Mouse (Mus musculus): Measurements from ENCODE around the gene Scamp4.
A peak's percentile ranks its signal among the peaks of the same experiment; 100 is the strongest.

The Scamp4 gene

DNA sequence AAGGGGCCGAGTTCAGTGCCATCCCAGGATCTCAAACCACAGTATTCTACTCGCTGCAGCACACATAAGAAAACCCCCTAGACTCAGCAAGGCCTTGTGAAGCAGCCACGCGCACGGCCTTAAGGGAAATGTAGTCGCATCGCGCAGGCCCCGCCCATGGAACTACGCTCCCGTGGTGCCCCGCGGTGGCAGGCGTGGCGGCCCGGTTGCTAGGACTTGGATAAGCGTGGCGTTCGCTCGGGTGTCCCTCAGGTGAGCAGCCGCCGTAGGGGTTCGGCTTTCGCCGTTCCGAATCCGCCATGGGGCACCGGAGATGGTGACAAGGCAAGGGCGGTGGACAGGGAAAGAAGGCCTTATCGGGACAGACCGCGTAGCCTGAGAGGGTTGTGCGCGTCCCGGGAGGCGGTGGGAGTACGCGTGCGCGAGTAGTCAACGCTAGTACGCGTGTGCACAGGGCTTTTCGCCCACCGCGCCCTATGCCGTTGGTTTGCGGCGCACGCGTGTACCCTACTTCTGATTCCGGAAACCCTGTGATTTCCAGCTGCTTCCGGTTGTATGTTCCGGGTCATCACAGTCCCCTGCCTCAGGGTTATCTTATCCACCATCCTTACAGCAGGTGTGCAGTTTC, at the start of gene Scamp4, which contains the start of gene Adat3:
TSS of gene Scamp4 (plus strand) at position 175 of the 628 bp plus-strand sequence.
TSS of gene Adat3 (plus strand) at position 183 of the 628 bp plus-strand sequence.
- DNase-seq, result peak; percentile 95 to 96

GRCm38 (mm10) chr10:80553575-80553974, 49.1 kb upstream of the Scamp4 start:
- no peak for DNase-seq

GRCm38 (mm10) chr10:80553997-80554396, 48.7 kb upstream of the Scamp4 start:
- DNase-seq, result no peak

DNA sequence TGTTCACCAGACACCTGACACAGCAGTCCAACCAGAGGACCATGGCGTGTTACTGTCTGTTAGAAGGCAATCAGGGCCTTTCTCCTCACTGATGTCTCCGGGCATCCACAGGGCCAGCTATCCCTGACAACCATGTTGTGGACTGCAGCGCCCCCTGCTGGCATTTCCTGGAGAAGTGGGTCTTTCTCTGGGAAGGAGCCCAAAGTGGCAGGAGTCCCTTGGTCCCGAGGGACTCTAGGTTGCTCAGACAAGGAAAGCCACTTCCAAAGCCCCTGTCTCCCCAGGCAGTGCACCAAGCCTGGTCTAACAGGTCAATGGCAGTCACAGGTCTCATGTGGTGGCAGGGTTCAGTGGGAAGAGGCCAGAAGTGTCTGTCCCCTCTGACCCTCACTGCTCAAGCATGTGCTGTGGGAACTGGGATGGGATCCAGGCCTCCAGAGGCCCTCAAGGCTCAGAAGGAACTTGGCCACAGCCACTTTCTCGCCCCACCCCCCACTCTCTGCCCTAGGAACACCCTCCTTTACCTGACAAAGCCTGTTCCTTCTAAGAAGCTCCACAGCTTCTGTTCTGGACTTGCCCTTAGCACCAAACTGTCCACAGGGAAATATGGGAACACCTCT, 45.2 kb upstream of the Scamp4 start:
- DNase-seq, result peak; percentile 82 to 86

DNA sequence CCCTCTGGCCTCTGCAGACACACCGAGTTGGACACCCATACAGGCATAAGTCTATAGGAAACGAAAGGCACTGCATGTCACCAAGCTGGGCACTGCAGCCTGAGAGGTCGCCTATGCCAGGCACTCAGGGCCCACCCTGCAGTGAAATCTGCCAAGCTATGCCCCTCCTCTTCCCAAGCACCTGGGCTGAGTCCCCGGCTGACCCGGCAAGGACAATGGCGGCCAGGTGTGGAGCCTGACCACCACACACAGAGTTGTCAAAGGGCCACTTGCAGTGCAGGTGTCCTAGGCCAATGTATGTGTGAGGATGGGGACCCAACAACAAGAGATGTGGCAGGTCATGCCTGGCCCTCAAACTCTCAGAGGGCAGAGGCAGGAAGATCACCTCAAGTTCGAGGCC, 43.2 kb upstream of the Scamp4 start:
- DNase-seq, result no peak

DNA sequence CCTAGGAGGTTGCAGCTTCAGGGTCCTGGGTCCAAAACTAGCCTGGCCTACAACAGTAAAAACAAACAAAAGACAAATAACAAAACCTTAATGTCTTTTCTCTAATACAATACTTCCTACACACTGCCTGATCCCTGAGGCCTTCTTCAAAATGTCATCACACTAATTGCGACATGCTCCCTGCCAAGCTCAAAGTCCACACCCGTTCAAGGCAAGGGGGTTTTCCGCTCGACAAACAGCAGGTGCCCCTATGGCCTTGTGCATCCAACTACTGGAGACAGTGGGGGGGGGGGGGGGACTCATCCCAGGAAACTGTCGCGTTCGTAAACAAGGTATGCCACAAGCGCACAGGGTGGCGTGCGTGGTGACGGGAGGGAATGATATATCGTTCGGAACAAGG, 42.1 kb upstream of the Scamp4 start:
- DNase-seq, result no peak

GRCm38 (mm10) chr10:80561116-80561944, 41.3 kb upstream of the Scamp4 start, which contains the start of gene Rexo1:
Rexo1 (minus strand) TSS chr10:80561560.
- peak; percentile 94 to 95 for DNase-seq

DNA sequence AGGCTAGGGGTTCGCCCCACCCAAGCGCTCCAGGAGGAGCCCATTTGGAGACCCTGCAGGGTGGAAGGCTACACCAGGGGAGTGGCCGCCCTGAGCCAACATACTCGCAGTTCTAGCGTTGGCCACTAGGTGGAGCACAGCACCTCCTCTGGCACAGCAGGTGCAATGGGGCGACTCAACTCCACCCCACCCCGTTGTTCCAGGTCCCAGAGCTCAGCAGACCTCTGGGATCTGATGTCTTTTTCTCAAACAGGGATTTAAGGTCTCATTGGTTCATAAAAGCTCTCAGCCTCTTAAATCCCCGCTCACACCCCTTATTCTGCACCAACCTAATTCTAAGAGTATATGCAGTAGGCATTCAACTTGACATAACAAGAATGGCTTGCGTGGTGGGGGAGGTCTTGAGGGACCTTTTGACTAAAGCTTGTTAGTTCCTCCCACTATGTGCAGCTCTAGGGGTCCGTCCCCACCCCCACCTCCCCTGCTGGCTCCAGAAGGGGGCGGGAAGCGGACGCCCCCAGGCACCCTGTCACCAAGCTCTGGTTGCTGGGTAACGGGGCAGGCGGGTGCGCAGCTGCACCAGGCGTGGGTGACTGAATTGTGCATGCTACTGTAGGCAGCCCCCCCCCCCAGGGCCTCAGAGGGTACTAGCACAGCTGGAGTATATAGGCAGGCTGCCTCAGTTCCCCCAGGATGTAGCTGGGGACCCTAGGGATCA, 36.1 kb upstream of the Scamp4 start:
- peak; percentile 79 to 90 for DNase-seq

GRCm38 (mm10) chr10:80568876-80569275, 33.8 kb upstream of the Scamp4 start:
- no peak for DNase-seq

- peak; percentile 84 to 86 for DNase-seq
Observed at GRCm38 (mm10) chr10:80569664-80570066, 33.0 kb upstream of the Scamp4 start.

DNA sequence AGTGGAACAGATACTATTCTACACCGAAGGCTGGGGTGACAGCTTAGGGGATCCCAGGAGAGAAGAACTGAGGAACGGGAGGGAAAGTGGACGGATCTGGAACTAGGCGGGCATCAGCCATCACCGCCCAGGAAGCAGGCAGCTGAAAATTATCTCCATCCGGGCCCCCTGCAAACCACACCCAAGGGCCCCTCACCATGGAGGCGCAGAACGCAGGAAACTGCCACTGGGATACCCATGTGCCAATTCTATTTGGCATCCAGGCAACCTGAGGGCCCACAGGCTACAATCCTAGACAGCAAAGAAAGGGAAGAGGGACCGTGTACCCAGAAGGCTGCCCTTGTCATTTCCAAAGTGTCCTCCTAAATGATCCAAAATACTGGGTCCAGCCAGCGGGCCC, 32.3 kb upstream of the Scamp4 start:
- no peak for DNase-seq

GRCm38 (mm10) chr10:80570871-80571836, 31.5 kb upstream of the Scamp4 start:
- DNase-seq, result peak; percentile 43 to 53

DNA sequence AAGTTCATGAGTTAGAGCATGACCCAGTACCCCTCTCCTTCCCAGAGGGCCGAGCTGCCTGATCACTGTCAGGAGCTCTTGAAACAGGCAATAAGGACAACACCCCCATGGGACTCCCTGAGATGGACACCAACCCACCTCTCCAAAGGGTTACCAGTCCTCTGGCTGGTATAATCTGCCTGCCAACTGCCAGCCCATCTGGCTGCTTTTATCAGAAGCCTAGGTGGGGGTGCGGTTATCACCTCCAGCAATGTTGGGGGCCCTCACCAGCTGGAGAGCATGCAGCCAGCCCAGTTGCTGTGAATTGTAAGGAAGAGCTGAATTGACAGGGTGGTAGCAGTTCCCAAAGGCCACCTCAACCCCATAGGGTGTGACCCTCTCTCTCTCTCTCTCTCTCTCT, 30.2 kb upstream of the Scamp4 start:
- no peak for DNase-seq

DNA sequence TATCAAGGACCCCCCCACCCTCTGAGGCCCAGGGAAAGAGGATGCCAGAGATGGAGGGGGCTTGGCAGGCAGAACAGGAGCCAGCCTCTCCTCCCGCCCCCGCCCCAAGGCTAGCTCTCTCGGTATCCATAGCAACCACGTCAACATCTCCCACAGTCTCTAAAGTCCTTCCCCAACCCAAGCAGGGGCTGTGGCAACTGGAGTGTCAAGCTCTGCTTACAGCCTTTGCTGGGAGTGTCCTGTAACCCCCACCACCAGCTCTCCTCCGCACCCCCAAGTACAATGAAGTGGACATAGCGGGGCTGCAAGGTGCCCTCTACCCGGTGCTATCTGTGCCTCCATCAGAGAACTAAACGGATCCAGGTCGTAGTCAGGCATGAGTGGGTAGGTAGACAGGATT, 28.7 kb upstream of the Scamp4 start:
- DNase-seq, result no peak

- DNase-seq, result no peak
Observed at GRCm38 (mm10) chr10:80574896-80575295, 27.8 kb upstream of the Scamp4 start.

GRCm38 (mm10) chr10:80575925-80576324, 26.7 kb upstream of the Scamp4 start:
- DNase-seq, result no peak

DNA sequence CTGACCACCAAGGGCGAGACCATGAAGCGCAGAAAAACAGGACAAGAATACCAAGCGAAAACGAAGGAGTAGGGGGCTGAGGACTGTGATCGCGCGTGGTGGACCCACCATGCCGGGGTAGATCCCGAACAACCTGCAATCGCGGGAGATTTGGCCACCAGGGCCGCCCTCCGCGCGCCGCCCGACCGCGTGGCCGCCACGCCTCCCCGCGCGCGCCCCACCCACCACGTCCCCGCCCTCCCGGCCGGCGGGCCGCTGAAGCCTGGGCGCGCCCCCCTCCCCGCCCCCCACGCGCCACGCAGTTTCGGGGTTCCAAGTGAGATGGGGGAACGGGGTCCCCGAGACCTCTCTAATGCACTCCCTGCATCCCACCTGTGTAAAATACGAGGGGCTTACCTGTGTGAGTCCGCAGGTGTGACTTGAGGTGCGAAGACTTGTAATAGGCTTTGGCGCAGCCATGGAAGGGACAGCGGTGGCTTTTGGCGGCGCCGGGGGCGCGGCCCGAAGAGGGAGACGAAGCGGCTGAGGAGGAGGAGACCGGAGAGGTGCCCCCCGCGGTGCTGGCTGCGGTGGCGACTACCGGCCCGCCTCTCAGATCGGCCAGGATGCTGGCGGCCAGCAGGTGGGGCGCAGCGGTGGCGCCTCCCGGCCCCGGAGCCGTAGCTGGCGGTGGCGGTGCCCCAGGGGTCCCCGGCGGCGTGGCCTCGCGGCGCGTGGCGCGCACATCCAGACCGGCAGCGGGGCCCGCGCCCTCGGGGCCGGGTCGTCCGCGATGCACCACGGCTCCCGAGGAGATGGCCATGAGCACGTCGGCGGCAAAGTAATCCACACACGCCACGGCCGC, 26.1 kb upstream of the Scamp4 start:
- DNase-seq, result peak; percentile 75 to 78

DNA sequence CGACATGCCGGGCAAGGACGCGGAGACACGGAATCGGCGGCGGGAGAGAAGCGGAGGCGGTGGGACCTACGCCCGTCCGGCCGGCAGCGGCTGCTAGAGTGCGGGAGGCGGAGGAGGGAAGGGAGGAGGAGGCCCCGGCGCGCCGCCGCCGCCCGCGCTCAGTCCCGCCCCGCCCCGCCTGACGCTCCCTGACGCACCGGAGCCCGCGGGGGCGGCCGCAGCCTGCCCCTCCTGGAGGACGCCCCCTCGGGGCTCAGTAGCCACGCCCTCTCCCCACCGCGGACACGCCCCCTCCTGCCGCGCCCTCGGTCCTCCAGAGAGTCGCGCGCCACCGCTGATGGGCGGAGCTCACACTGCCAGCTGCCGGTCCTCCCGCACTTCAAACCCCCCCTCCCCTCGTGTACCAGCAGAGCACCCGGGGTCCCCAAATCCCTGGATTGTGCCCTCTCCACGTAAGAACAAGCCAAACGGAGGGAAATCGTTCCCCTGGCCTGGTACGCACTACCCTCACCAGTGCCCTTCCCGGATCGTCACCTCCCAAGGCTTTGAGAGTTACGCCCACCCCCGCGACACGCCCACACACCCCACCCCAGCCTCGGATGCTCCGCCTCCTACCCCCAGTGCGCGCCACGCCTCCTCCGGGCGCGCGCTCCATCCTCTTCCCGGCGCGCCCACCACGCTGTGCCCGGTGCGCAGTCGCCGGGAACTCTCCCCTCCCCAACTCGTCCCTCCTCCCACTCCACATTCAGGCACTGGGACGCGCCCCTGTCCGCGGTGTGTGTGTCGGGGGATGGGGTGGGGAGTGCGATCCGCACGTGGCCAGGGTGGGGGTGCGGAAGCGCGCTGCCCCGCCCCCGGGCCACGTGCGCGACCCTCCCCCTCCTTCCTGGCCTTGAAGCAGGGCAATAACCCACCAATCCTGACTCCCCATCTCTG, 25.2 kb upstream of the Scamp4 start, which contains the start of gene Klf16:
TSS of gene Klf16 (minus strand) at position 127 of the 936 bp plus-strand sequence.
- DNase-seq, result peak; percentile 99

DNA sequence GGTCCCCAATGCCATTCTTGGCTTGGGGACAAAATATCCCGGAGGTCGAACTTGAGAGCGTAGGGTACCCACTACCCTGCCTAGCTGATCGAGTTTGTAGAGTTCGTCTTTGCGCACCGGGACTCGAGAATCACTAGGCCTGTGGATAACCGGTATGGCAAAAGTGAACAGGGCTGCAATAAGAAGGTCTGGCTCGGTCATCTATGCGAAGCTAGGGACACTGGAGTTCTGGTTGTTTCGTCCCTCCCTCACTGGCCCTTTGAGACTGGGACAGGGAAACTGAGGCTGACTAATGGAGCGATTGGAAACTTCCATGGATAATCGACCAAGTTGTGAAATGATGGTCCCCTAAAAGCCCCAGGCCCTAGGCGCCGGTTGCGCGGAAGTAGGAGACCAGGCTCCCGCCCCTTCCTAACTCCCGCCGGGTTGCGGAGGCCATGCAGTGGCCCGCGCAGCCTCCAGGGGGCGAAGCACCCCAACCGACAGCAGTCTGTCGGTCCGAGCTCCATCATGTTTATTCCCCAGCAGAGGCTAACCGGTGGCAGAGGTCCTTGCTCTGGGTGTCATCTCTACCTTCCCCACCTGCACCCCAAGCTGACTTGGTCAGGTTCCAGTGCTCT, 24.4 kb upstream of the Scamp4 start:
- DNase-seq, result peak; percentile 90 to 93

Data from lung, postnatal 4 days (tissue).